Mouse (Mus musculus) lung, embryonic 14.5 days (tissue): ENCODE measurements at regions not wholly inside any gene's neighbourhood (a gene's known extent, or its start where the extent isn't known, plus 50 kb on each side); places are given as distances from the start of the nearest gene placed in this dataset.

Experiments used
- ATAC-seq: fragments of 200-750 bp; cut with Nextera tagmentation; 2 replicates; pipeline ENCODE4 v1.8.0; 2017; ENCODE audit warnings: mild to moderate bottlenecking, moderate TSS enrichment, moderate library complexity; ENCODE audit not compliant: insufficient read depth
- DNase-seq: peaks from one replicate; pipeline ENCODE4 v3.0.0-alpha.2; 2015
- H3K27ac ChIP-seq: fragments of 300-500 bp; sonication (generic); 2 replicates; pipeline ENCODE4 v1.5.1; 2014; ENCODE audit warnings: low read depth, mild to moderate bottlenecking, moderate library complexity
- H3K27me3 ChIP-seq: fragments of 300-500 bp; sonication (generic); 2 replicates; pipeline ENCODE4 v1.6.1; 2014; ENCODE audit warnings: low read length, control low read depth; ENCODE audit not compliant: insufficient read depth
- H3K36me3 ChIP-seq: fragments of 300-500 bp; sonication (generic); 2 replicates; pipeline ENCODE4 v1.6.1; 2014; ENCODE audit warnings: control low read depth; ENCODE audit not compliant: insufficient read depth
- H3K4me1 ChIP-seq: fragments of 300-500 bp; sonication (generic); 2 replicates; pipeline ENCODE4 v1.6.1; 2014; ENCODE audit warnings: antibody characterized with exemption, control low read depth; ENCODE audit not compliant: insufficient read depth
- H3K4me2 ChIP-seq: fragments of 300-500 bp; sonication (generic); 2 replicates; pipeline ENCODE4 v1.6.1; 2014; ENCODE audit warnings: mild to moderate bottlenecking
- H3K4me3 ChIP-seq: fragments of 300-500 bp; sonication (generic); 2 replicates; pipeline ENCODE4 v1.5.1; 2014; ENCODE audit warnings: low read depth, low read length
- H3K9ac ChIP-seq: fragments of 300-500 bp; sonication (generic); 2 replicates; pipeline ENCODE4 v1.6.1; 2014
- H3K9me3 ChIP-seq: fragments of 300-500 bp; sonication (generic); 2 replicates; pipeline ENCODE4 v1.6.1; 2016; ENCODE audit warnings: low read depth, low read length, control low read depth
- CTCF ChIP-seq: IDR thresholded peaks from 2 replicates; pipeline ENCODE4 v1.5.1; 2016; ENCODE audit warnings: antibody characterized with exemption, low read depth
- WGBS: fragments of 180-500 bp; shearing (Covaris S2); extraction: QIAGEN DNeasy Blood & Tissue Kit; methylation state at CpG from one replicate; pipeline ENCODE4 v1.1.7; 2014; 5-methylcytosine and 5-hydroxymethylcytosine counted together

- no peaks in the 10 kb centered on the region for H3K36me3 ChIP-seq
- H3K4me3 ChIP-seq: no peak overlapping the region
- TF ChIP-seq CTCF: no peak
- H3K4me2 ChIP-seq: no peak overlapping the region
- no peaks in the 10 kb centered on the region for H3K4me1 ChIP-seq
- H3K27ac ChIP-seq: no peak overlapping the region
- no peak for ATAC-seq
- H3K9me3 ChIP-seq: no peaks in the 10 kb centered on the region
- no peak for DNase-seq
- 60% methylated on average over 5 of the region's 5 CpGs for WGBS
- no peak overlapping the region for H3K9ac ChIP-seq
- H3K27me3 ChIP-seq: no peaks in the 10 kb centered on the region
Observed at GRCm38 (mm10) chr3:52563595-52563994, 295.5 kb downstream of the Foxo1 start.

- no peak overlapping the region for H3K9ac ChIP-seq
- no peaks in the 10 kb centered on the region for H3K9me3 ChIP-seq
- H3K27me3 ChIP-seq: no peaks in the 10 kb centered on the region
- no peak for ATAC-seq
- H3K36me3 ChIP-seq: no peaks in the 10 kb centered on the region
- no peak overlapping the region for H3K27ac ChIP-seq
- no peak for DNase-seq
- no peak overlapping the region for H3K4me2 ChIP-seq
- no peak overlapping the region for H3K4me3 ChIP-seq
- TF ChIP-seq CTCF: no peak
- H3K4me1 ChIP-seq: no peaks in the 10 kb centered on the region
- 57% methylated on average over 5 of the region's 5 CpGs for WGBS
Observed at GRCm38 (mm10) chr3:52562816-52563215, 294.7 kb downstream of the Foxo1 start.

GRCm38 (mm10) chr3:52559481-52559880 lies 291.3 kb downstream of the Foxo1 start:
- ATAC-seq: no peak
- no peaks in the 10 kb centered on the region for H3K4me1 ChIP-seq
- WGBS: 53% methylated on average over 10 of the region's 10 CpGs
- no peak for TF ChIP-seq CTCF
- H3K9ac ChIP-seq: no peak overlapping the region
- no peak overlapping the region for H3K4me3 ChIP-seq
- no peak overlapping the region for H3K27ac ChIP-seq
- no peak for DNase-seq
- no peak overlapping the region for H3K4me2 ChIP-seq
- H3K36me3 ChIP-seq: no peaks in the 10 kb centered on the region
- H3K27me3 ChIP-seq: no peaks in the 10 kb centered on the region
- H3K9me3 ChIP-seq: no peaks in the 10 kb centered on the region

GRCm38 (mm10) chr3:52558765-52559164 lies 290.6 kb downstream of the Foxo1 start:
- H3K27me3 ChIP-seq: no peaks in the 10 kb centered on the region
- H3K9ac ChIP-seq: no peak overlapping the region
- WGBS: 80% methylated on average over 6 of the region's 6 CpGs
- no peaks in the 10 kb centered on the region for H3K4me1 ChIP-seq
- ATAC-seq (no peak), DNase-seq (no peak)
- no peak overlapping the region for H3K27ac ChIP-seq
- no peak overlapping the region for H3K4me3 ChIP-seq
- no peak for TF ChIP-seq CTCF
- no peak overlapping the region for H3K4me2 ChIP-seq
- H3K9me3 ChIP-seq: no peaks in the 10 kb centered on the region
- H3K36me3 ChIP-seq: no peaks in the 10 kb centered on the region

- no peaks in the 10 kb centered on the region for H3K27me3 ChIP-seq
- no peak overlapping the region for H3K27ac ChIP-seq
- H3K4me1 ChIP-seq: no peaks in the 10 kb centered on the region
- no peak overlapping the region for H3K4me2 ChIP-seq
- H3K4me3 ChIP-seq: no peak overlapping the region
- H3K36me3 ChIP-seq: no peaks in the 10 kb centered on the region
- 67% methylated on average over 4 of the region's 4 CpGs for WGBS
- no peak for TF ChIP-seq CTCF
- DNase-seq (no peak), ATAC-seq (no peak)
- no peak overlapping the region for H3K9ac ChIP-seq
- no peaks in the 10 kb centered on the region for H3K9me3 ChIP-seq
Observed at GRCm38 (mm10) chr3:52557296-52557695, 289.2 kb downstream of the Foxo1 start.

GRCm38 (mm10) chr3:52555038-52555437 lies 286.9 kb downstream of the Foxo1 start:
- DNase-seq: no peak
- TF ChIP-seq CTCF: no peak

GRCm38 (mm10) chr3:52554490-52554889 lies 286.4 kb downstream of the Foxo1 start:
- H3K9me3 ChIP-seq: no peaks in the 10 kb centered on the region
- H3K4me3 ChIP-seq: no peak overlapping the region
- H3K27ac ChIP-seq: no peak overlapping the region
- H3K4me1 ChIP-seq: no peaks in the 10 kb centered on the region
- 83% methylated on average over 1 of the region's 1 CpGs for WGBS
- ATAC-seq: no peak
- H3K36me3 ChIP-seq: no peaks in the 10 kb centered on the region
- H3K9ac ChIP-seq: no peak overlapping the region
- H3K27me3 ChIP-seq: no peaks in the 10 kb centered on the region
- no peak for TF ChIP-seq CTCF
- DNase-seq: no peak
- H3K4me2 ChIP-seq: no peak overlapping the region

More at GRCm38 (mm10) chr3:52555038-52555437, 286.9 kb downstream of the Foxo1 start:
- H3K36me3 ChIP-seq: no peaks in the 10 kb centered on the region
- no peak overlapping the region for H3K4me3 ChIP-seq
- no peak overlapping the region for H3K4me2 ChIP-seq
- H3K9ac ChIP-seq: no peak overlapping the region
- no peaks in the 10 kb centered on the region for H3K27me3 ChIP-seq
- no peaks in the 10 kb centered on the region for H3K4me1 ChIP-seq
- ATAC-seq: no peak
- 64% methylated on average over 6 of the region's 6 CpGs for WGBS
- H3K9me3 ChIP-seq: no peaks in the 10 kb centered on the region
- H3K27ac ChIP-seq: no peak overlapping the region
